Mouse (Mus musculus) megakaryocyte-erythroid progenitor cell, adult 5-6 weeks (primary cell): ENCODE data around the gene Tprgl. TPM values are rescaled to one million over a fixed set of nuclear protein-coding genes. Genes with fewer than 3 reads are reported as not detected.

ENCODE experiments used
- ATAC-seq: replicated peaks from 2 replicates; pipeline ENCODE4 v1.8.0; 2016; ENCODE audit warnings: mild to moderate bottlenecking, inconsistent platforms; ENCODE audit not compliant: severe bottlenecking, poor library complexity, low FRiP score, low TSS enrichment
- total RNA-seq, 2 experiments: library from RNA; stranded (forward) in 1 of 2; stranded (reverse) in 1 of 2; fragments of 200-1000, 215-1000 nt in 1 of 2; fragments of >200 nt in 1 of 2; fragmentation: Nextera tagmentation in 1 of 2; gene quantifications; 2 replicates each; pipeline ENCODE4 v1.2.3; 2014 to 2017

The Tprgl gene
- total RNA-seq, 2 experiments from 2014 or later, result 49.6 to 67.6 TPM

GRCm38 (mm10) chr4:154167053-154167452, 6.6 kb upstream of the Tprgl start:
- 0 out of 2 replicates have a peak, but pooled peaks have one; percentile 42 for ATAC-seq

GRCm38 (mm10) chr4:154163296-154163695, 2.8 kb upstream of the Tprgl start:
- 0 out of 2 replicates have a peak, but pooled peaks have one; percentile 8 for ATAC-seq

DNA sequence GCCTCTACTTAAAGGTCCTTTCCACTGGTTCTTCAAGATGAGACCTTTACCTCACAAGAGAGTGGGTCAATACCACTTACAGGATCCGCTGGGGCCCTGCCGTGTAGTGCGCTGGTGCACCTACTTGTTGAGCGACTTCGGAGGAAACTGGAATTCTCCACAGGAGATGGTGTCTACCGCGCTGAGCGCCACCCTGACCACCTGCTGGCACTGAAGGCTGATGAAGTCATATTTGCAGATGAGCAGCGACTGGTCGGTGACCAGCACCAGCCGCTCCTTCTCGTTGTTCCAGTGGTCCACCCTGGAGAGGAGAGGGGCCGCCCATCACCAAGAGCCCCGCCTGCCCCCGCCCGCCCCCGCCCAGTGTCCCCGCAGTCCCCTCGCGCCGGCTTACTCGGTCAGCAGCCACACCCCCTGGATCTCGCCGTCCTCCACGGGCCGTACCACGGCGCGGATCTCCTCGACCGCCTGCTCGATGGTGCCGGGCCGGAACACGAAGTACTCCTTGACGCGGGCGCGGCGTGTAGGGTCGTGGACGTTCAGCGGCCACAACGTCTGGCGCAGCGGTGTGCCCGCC, 417 bp downstream of the Tprgl start:
- ATAC-seq, result no peak

- ATAC-seq, result peak; percentile 29
These were observed 1.5 kb downstream of the Tprgl start for GRCm38 (mm10) chr4:154159002-154159401.

- no peak for ATAC-seq
These were observed 2.4 kb downstream of the Tprgl start for GRCm38 (mm10) chr4:154157970-154158662.

- no peak for ATAC-seq
These were observed 4.4 kb downstream of the Tprgl start for GRCm38 (mm10) chr4:154156050-154156449.

DNA sequence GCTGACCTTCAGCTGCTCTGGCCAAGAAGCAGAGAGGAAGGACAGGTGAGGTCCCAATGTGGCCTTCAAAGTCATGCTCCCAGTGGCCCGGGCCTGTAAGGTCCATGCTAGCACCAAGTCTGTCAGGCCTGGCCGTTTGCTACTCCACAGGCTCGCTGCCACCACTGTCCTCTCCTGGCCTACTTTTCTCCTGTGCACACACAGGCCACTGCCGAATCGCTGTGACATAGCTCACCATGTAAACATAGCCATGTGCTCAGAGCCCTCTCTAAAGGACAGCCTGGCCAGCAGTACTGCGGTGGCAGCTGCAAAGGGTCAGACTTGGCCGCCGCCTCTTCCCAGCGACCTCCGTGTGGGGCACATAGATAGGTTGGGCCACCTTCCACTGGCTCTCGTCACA, 6.4 kb downstream of the Tprgl start:
- ATAC-seq, result no peak

- no peak for ATAC-seq
These were observed 14.1 kb downstream of the Tprgl start for GRCm38 (mm10) chr4:154146342-154146741.

DNA sequence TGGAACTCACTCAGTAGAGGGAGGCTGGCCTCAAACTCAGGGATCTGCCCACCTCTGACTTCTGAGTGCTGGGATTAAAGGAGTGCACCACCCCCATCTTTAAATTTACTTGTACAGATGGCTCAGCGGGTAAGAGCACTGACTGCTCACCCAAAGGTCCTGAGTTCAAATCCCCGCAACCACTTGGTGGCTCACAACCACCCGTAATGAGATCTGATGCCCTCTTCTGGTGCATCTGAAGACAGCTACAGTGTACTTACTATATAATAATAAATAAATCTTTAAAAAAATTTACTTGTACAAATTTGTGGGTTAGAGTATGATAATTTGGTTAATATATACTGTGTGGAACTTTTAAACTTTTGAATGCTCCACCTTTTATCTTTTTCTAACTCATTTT, 15.8 kb downstream of the Tprgl start:
- ATAC-seq, result no peak

DNA sequence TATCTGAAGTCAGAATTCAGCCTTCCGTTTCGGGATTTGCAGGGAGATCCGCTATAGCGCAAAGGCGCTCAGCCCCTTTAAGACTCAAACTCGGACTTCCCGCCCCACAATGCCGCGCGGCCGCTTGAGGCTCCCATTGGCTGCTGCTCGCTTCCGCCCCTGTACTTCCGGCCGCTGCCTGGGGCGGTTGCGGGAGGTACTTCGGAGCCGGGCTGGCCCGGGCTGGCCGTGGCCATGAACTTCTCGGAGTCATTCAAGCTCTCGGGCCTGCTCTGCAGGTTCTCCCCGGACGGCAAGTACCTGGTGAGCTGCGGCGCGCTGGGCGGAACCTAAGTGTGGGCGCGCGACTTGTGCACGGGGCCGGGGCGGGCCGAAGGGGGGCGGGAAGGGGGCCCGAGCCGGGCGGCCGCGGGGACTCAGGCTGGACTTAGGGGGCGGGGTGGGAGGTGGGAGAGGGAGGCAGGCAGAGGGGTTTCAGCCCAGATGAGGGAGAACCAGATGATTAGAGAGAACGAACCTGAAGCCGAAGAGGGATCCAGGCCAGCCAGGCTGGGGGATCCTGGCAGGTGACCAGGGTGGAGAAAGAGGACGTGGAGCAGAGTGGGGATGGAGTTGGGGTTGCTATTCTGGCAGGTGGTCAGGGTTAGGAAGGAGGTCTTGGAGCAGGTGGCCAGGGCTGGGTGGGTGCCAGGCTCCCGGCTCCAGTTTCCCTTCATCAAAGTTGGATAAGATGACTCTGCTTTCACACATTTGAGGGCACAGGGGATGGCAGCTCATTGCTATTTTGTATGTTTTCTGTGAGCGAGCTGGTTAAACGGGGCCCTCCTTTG, 18.0 kb downstream of the Tprgl start, which contains the start of gene Wrap73:
TSS of gene Wrap73 (plus strand) at position 162 of the 830 bp plus-strand sequence.
- peak; percentile 98 for ATAC-seq

- no peak for ATAC-seq
These were observed 19.2 kb downstream of the Tprgl start for GRCm38 (mm10) chr4:154141009-154141867.

DNA sequence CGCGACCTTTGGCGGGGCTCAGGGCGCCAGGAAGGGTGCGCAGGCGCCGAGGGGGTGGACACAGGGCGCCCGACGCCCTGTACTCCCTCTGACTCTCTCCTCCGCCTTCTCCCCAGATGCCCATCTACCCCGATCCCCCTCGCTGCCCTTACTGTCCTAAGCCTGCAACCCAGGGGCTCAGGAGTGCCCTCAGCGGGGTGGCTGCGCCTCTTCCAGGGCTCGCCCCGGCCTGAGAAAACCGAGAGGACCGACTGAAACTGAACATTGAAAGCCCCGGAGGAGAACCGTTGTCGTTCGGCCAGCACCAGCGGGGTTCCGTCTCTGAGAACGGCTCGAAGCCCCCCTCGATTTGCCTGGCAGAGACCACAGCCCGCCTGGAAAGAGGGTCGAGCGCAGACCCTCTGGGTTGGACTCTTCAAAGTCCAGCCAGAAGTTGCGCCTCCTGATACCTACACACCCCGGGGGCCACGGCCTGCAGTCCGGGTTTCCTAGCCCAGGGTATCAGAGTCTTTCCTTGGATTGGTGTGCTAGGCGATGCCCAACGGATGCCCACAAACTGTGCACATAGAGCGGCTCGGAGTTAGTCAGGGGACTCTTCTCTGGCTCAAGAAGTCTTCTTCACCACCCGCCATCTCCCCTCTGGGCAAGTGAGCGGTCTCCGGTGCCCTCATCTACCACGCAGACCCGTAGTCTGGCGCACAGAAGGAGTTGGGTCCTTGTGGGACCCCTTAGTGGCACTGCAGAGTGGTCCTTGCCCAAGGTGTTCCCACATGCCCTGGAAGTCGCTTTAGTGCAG, 20.1 kb downstream of the Tprgl start:
- no peak for ATAC-seq

DNA sequence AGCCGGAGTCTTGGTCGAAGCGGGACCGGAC, 20.5 kb downstream of the Tprgl start, which contains the start of gene Trp73:
TSS of gene Trp73 (minus strand) at position 27 of the 31 bp plus-strand sequence.
- no peak for ATAC-seq

- no peak for ATAC-seq
These were observed 20.7 kb downstream of the Tprgl start for GRCm38 (mm10) chr4:154139671-154140181.

- ATAC-seq, result no peak
These were observed 23.3 kb downstream of the Tprgl start for GRCm38 (mm10) chr4:154137139-154137538.

DNA sequence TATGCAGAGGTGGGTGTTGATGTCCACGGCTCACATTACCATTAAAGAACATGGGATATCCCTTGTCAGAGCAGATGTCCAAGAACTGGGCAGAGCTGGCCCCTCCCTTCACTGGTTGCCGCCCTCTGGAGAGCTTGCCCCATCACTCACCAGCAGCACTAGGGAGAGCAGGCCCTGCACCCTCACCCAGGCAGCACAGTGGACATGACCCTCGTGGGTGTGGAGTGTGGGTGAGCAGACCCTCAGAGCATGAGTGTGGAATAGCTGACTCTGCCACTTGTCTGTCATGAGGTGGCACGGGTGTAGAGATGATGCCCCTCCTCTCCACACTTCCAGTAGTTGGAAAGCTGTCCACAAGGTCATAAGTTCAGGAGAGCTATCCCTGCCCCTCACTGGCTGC, 25.7 kb downstream of the Tprgl start:
- no peak for ATAC-seq

GRCm38 (mm10) chr4:154131894-154132293, 28.6 kb downstream of the Tprgl start:
- ATAC-seq, result no peak

GRCm38 (mm10) chr4:154129950-154130349, 30.5 kb downstream of the Tprgl start:
- ATAC-seq, result no peak

- ATAC-seq, result no peak
These were observed 33.2 kb downstream of the Tprgl start for GRCm38 (mm10) chr4:154127273-154127672.
